Mouse (Mus musculus): ENCODE data around the gene Ptprn. TPM values are rescaled to one million over a fixed set of nuclear protein-coding genes. Genes with fewer than 3 reads are reported as not detected.

Ptprn gene
- polyA plus RNA-seq, 1 experiment from 2014 or later: 0.41 TPM

GRCm38 (mm10) chr1:75290582-75290981 lies 26.3 kb upstream of the Ptprn start:
- Histone ChIP-seq H3K4me1 (ENCODE audit: control insufficient read depth in 2 of 2, insufficient read depth in 2 of 2, low read length in 2 of 2) (peaks cover 14 to 16% of the 10 kb centered on the region in 2 experiments), H3K9ac (ENCODE audit: low read length) (no peak overlapping the region), H3K27me3 (ENCODE audit: control insufficient read depth, insufficient read depth, low read length) (no peaks in the 10 kb centered on the region; the same call in 1 of the 2 replicates), H3K9me3 (ENCODE audit: control insufficient read depth, low read length) (no peaks in the 10 kb centered on the region), H3K27ac (replicated peaks in 1 of 2; ENCODE audit: control insufficient read depth in 1 of 2, insufficient read depth in 1 of 2, low read depth in 2 of 2, low read length in 2 of 2) (no peak overlapping the region), H3K4me2 (ENCODE audit: low read length) (no peak overlapping the region), H3K36me3 (ENCODE audit: control insufficient read depth, insufficient read depth, low read length) (no peaks in the 10 kb centered on the region), H3K4me3 (ENCODE audit: control insufficient read depth in 1 of 2, insufficient read depth in 1 of 2, low read depth in 1 of 2, low read length in 2 of 2) (no peak overlapping the region)
- no peak for ATAC-seq (ENCODE audit: insufficient number of reproducible peaks, insufficient read depth, low FRiP score, low read depth)

GRCm38 (mm10) chr1:75289888-75290431 lies 25.7 kb upstream of the Ptprn start:
- no peaks in the 10 kb centered on the region for H3K9me3 ChIP-seq (ENCODE audit: control insufficient read depth, low read length)
- H3K27ac ChIP-seq (replicated peaks in 1 of 2; ENCODE audit: control insufficient read depth in 1 of 2, insufficient read depth in 1 of 2, low read depth in 2 of 2, low read length in 2 of 2): no peak overlapping the region
- H3K27me3 ChIP-seq (ENCODE audit: control insufficient read depth, insufficient read depth, low read length): no peaks in the 10 kb centered on the region; the same call in 1 of the 2 replicates
- WGBS: 54% methylated on average over 8 of the region's 8 CpGs
- ATAC-seq (ENCODE audit: insufficient number of reproducible peaks, insufficient read depth, low FRiP score, low read depth): no peak
- no peak overlapping the region for H3K9ac ChIP-seq (ENCODE audit: low read length)
- H3K36me3 ChIP-seq (ENCODE audit: control insufficient read depth, insufficient read depth, low read length): no peaks in the 10 kb centered on the region
- no peak overlapping the region for H3K4me3 ChIP-seq (ENCODE audit: control insufficient read depth in 1 of 2, insufficient read depth in 1 of 2, low read depth in 1 of 2, low read length in 2 of 2)
- H3K4me1 ChIP-seq (ENCODE audit: control insufficient read depth in 2 of 2, insufficient read depth in 2 of 2, low read length in 2 of 2): peaks cover 14 to 16% of the 10 kb centered on the region in 2 experiments
- H3K4me2 ChIP-seq (ENCODE audit: low read length): no peak overlapping the region

GRCm38 (mm10) chr1:75289376-75289775 lies 25.1 kb upstream of the Ptprn start:
- no peak overlapping the region for H3K4me3 ChIP-seq (ENCODE audit: control insufficient read depth in 1 of 2, insufficient read depth in 1 of 2, low read depth in 1 of 2, low read length in 2 of 2)
- no peaks in the 10 kb centered on the region for H3K36me3 ChIP-seq (ENCODE audit: control insufficient read depth, insufficient read depth, low read length)
- no peaks in the 10 kb centered on the region for H3K9me3 ChIP-seq (ENCODE audit: control insufficient read depth, low read length)
- ATAC-seq (ENCODE audit: insufficient number of reproducible peaks, insufficient read depth, low FRiP score, low read depth): no peak
- H3K4me2 ChIP-seq (ENCODE audit: low read length): no peak overlapping the region
- H3K9ac ChIP-seq (ENCODE audit: low read length): no peak overlapping the region
- no peak overlapping the region for H3K27ac ChIP-seq (replicated peaks in 1 of 2; ENCODE audit: control insufficient read depth in 1 of 2, insufficient read depth in 1 of 2, low read depth in 2 of 2, low read length in 2 of 2)
- 14% methylated on average over 7 of the region's 7 CpGs for WGBS
- no peaks in the 10 kb centered on the region; the same call in 1 of the 2 replicates for H3K27me3 ChIP-seq (ENCODE audit: control insufficient read depth, insufficient read depth, low read length)
- H3K4me1 ChIP-seq (ENCODE audit: control insufficient read depth in 2 of 2, insufficient read depth in 2 of 2, low read length in 2 of 2): peaks cover 14 to 16% of the 10 kb centered on the region in 2 experiments

- no peak for ATAC-seq (ENCODE audit: insufficient number of reproducible peaks, insufficient read depth, low FRiP score, low read depth)
- Histone ChIP-seq H3K4me3 (ENCODE audit: control insufficient read depth in 1 of 2, insufficient read depth in 1 of 2, low read depth in 1 of 2, low read length in 2 of 2) (no peak overlapping the region), H3K9me3 (ENCODE audit: control insufficient read depth, low read length) (peaks cover 5% of the 10 kb centered on the region; the same call in 1 of the 2 replicates), H3K36me3 (ENCODE audit: control insufficient read depth, insufficient read depth, low read length) (no peaks in the 10 kb centered on the region), H3K4me1 (ENCODE audit: control insufficient read depth in 2 of 2, insufficient read depth in 2 of 2, low read length in 2 of 2) (no peaks in the 10 kb centered on the region), H3K9ac (ENCODE audit: low read length) (no peak overlapping the region), H3K27ac (replicated peaks in 1 of 2; ENCODE audit: control insufficient read depth in 1 of 2, insufficient read depth in 1 of 2, low read depth in 2 of 2, low read length in 2 of 2) (no peak overlapping the region), H3K4me2 (ENCODE audit: low read length) (no peak overlapping the region), H3K27me3 (ENCODE audit: control insufficient read depth, insufficient read depth, low read length) (no peaks in the 10 kb centered on the region; the same call in 1 of the 2 replicates)
- 76% methylated on average over 7 of the region's 7 CpGs for WGBS
These were observed 20.6 kb upstream of the Ptprn start for GRCm38 (mm10) chr1:75284911-75285310.

- Histone ChIP-seq H3K27ac (replicated peaks in 1 of 2; ENCODE audit: control insufficient read depth in 1 of 2, insufficient read depth in 1 of 2, low read depth in 2 of 2, low read length in 2 of 2) (no peak overlapping the region), H3K27me3 (ENCODE audit: control insufficient read depth, insufficient read depth, low read length) (peaks cover 13% of the 10 kb centered on the region), H3K4me2 (ENCODE audit: low read length) (no peak overlapping the region), H3K4me1 (ENCODE audit: control insufficient read depth in 2 of 2, insufficient read depth in 2 of 2, low read length in 2 of 2) (no peaks in the 10 kb centered on the region), H3K9me3 (ENCODE audit: control insufficient read depth, low read length) (peaks cover 5% of the 10 kb centered on the region; the same call in 1 of the 2 replicates), H3K36me3 (ENCODE audit: control insufficient read depth, insufficient read depth, low read length) (no peaks in the 10 kb centered on the region), H3K9ac (ENCODE audit: low read length) (no peak overlapping the region), H3K4me3 (ENCODE audit: control insufficient read depth in 1 of 2, insufficient read depth in 1 of 2, low read depth in 1 of 2, low read length in 2 of 2) (no peak overlapping the region)
- 78% methylated on average over 5 of the region's 5 CpGs for WGBS
- no peak for ATAC-seq (ENCODE audit: insufficient number of reproducible peaks, insufficient read depth, low FRiP score, low read depth)
These were observed 18.7 kb upstream of the Ptprn start for GRCm38 (mm10) chr1:75283017-75283416.

GRCm38 (mm10) chr1:75278228-75278627 lies 13.9 kb upstream of the Ptprn start, which contains the start of gene Resp18:
TSS of gene Resp18 (minus strand) at chr1:75278415.
- no peak for ATAC-seq (ENCODE audit: insufficient number of reproducible peaks, insufficient read depth, low FRiP score, low read depth)
- Histone ChIP-seq H3K9ac (ENCODE audit: low read length) (no peak within 1 kb of the TSS), H3K4me2 (ENCODE audit: low read length) (no peak within 1 kb of the TSS), H3K27ac (replicated peaks in 1 of 2; ENCODE audit: control insufficient read depth in 1 of 2, insufficient read depth in 1 of 2, low read depth in 2 of 2, low read length in 2 of 2) (no peak within 1 kb of the TSS), H3K4me1 (ENCODE audit: control insufficient read depth in 2 of 2, insufficient read depth in 2 of 2, low read length in 2 of 2) (no peaks in the 10 kb centered on the region), H3K36me3 (ENCODE audit: control insufficient read depth, insufficient read depth, low read length) (no peaks in the 10 kb centered on the region), H3K9me3 (ENCODE audit: control insufficient read depth, low read length) (peaks cover 5% of the 10 kb centered on the region; the same call in 1 of the 2 replicates), H3K4me3 (ENCODE audit: control insufficient read depth in 1 of 2, insufficient read depth in 1 of 2, low read depth in 1 of 2, low read length in 2 of 2) (no peak within 1 kb of the TSS), H3K27me3 (ENCODE audit: control insufficient read depth, insufficient read depth, low read length) (peaks cover 30% of the 10 kb centered on the region)
- whole genome bisulfite sequencing: 8% methylated on average over 13 of the region's 13 CpGs

GRCm38 (mm10) chr1:75277195-75278188 lies 13.2 kb upstream of the Ptprn start:
- Histone ChIP-seq H3K4me3 (ENCODE audit: control insufficient read depth in 1 of 2, insufficient read depth in 1 of 2, low read depth in 1 of 2, low read length in 2 of 2) (no peak overlapping the region), H3K36me3 (ENCODE audit: control insufficient read depth, insufficient read depth, low read length) (no peaks in the 10 kb centered on the region), H3K27ac (replicated peaks in 1 of 2; ENCODE audit: control insufficient read depth in 1 of 2, insufficient read depth in 1 of 2, low read depth in 2 of 2, low read length in 2 of 2) (no peak overlapping the region), H3K4me1 (ENCODE audit: control insufficient read depth in 2 of 2, insufficient read depth in 2 of 2, low read length in 2 of 2) (no peaks in the 10 kb centered on the region), H3K4me2 (ENCODE audit: low read length) (no peak overlapping the region), H3K9ac (ENCODE audit: low read length) (no peak overlapping the region), H3K9me3 (ENCODE audit: control insufficient read depth, low read length) (peaks cover 5% of the 10 kb centered on the region; the same call in 1 of the 2 replicates), H3K27me3 (ENCODE audit: control insufficient read depth, insufficient read depth, low read length) (peaks cover 30% of the 10 kb centered on the region)
- WGBS: 7% methylated on average over 23 of the region's 23 CpGs
- ATAC-seq (ENCODE audit: insufficient number of reproducible peaks, insufficient read depth, low FRiP score, low read depth): no peak
